Mouse (Mus musculus) monocyte, adult 5-6 weeks (primary cell): ENCODE results near the gene Evl. TPM values are rescaled to one million over a fixed set of nuclear protein-coding genes. Genes with fewer than 3 reads are reported as not detected.
"Not testable (repeated sequence)": the region's sequence is repeated elsewhere in the genome, so short reads cannot be mapped to it uniquely, and the experiment has no call there.

Source experiments
- ATAC-seq: fragments of 153-309, 156-312 bp; replicated peaks from 2 replicates; pipeline ENCODE4 v1.8.0; 2017; ENCODE audit warnings: mild to moderate bottlenecking; ENCODE audit not compliant: low TSS enrichment, insufficient number of reproducible peaks, severe bottlenecking, poor library complexity, low FRiP score
- total RNA-seq: library from RNA; stranded (forward); fragments of 200-1000, 200-491, 200-594 nt; gene quantifications from 3 replicates; pipeline ENCODE4 v1.2.3, GENCODE M21; 2017

The Evl gene
- 395 to 558 TPM (median 422 TPM) in 3 replicates for total RNA-seq

GRCm38 (mm10) chr12:108554120-108554841 lies at the start of gene Evl:
Gene Evl, plus strand, starts transcription at chr12:108554720.
- ATAC-seq, result no peak

GRCm38 (mm10) chr12:108505846-108506245 lies 48.7 kb upstream of the Evl start:
- ATAC-seq, result no peak

GRCm38 (mm10) chr12:108507046-108507445 lies 47.5 kb upstream of the Evl start:
- not testable (repeated sequence) for ATAC-seq

- no peak for ATAC-seq
Measured at GRCm38 (mm10) chr12:108510571-108510970, 43.9 kb upstream of the Evl start.

GRCm38 (mm10) chr12:108511009-108511408 lies 43.5 kb upstream of the Evl start:
- ATAC-seq, result no peak

- no peak for ATAC-seq
Measured at GRCm38 (mm10) chr12:108515464-108515863, 39.1 kb upstream of the Evl start.

- no peak for ATAC-seq
Measured at GRCm38 (mm10) chr12:108519374-108519773, 35.1 kb upstream of the Evl start.

- ATAC-seq, result no peak
Measured at GRCm38 (mm10) chr12:108529214-108529613, 25.3 kb upstream of the Evl start.

GRCm38 (mm10) chr12:108534484-108534883 lies 20.0 kb upstream of the Evl start:
- ATAC-seq, result no peak

- no peak for ATAC-seq
Measured at GRCm38 (mm10) chr12:108536461-108536860, 18.1 kb upstream of the Evl start.

- ATAC-seq, result no peak
Measured at GRCm38 (mm10) chr12:108541088-108541487, 13.4 kb upstream of the Evl start.

GRCm38 (mm10) chr12:108546508-108547153 lies 7.9 kb upstream of the Evl start:
- ATAC-seq, result no peak

- no peak for ATAC-seq
Measured at GRCm38 (mm10) chr12:108547251-108547875, 7.2 kb upstream of the Evl start.

- no peak for ATAC-seq
Measured at GRCm38 (mm10) chr12:108551731-108552130, 2.8 kb upstream of the Evl start.

GRCm38 (mm10) chr12:108553079-108553478 lies 1.4 kb upstream of the Evl start:
- ATAC-seq, result no peak

- ATAC-seq, result no peak
Measured at GRCm38 (mm10) chr12:108554861-108555556, 489 bp downstream of the Evl start.

GRCm38 (mm10) chr12:108558194-108558593 lies 3.7 kb downstream of the Evl start:
- no peak for ATAC-seq

- no peak for ATAC-seq
Measured at GRCm38 (mm10) chr12:108563238-108563637, 8.7 kb downstream of the Evl start.

GRCm38 (mm10) chr12:108564910-108565506 lies 10.5 kb downstream of the Evl start:
- ATAC-seq, result no peak
